Mouse (Mus musculus) embryonic fibroblast, embryonic 13.5 days (primary cell): ENCODE results near the gene Trip4. TPM values are rescaled to one million over a fixed set of nuclear protein-coding genes. Genes with fewer than 3 reads are reported as not detected.
A peak's percentile ranks its signal among the peaks of the same experiment; 100 is the strongest.

Source experiments
- H3K27ac ChIP-seq: 2 replicates; pipeline ENCODE4 v1.5.1; 2012; ENCODE audit warnings: low read length, control low read depth, inconsistent platforms; ENCODE audit not compliant: insufficient read depth
- H3K4me1 ChIP-seq: 2 replicates; pipeline ENCODE4 v1.6.1; 2011; ENCODE audit warnings: low read length; ENCODE audit not compliant: control insufficient read depth, insufficient read depth
- H3K4me3 ChIP-seq: 2 replicates; pipeline ENCODE4 v1.5.1; 2011; ENCODE audit warnings: mild to moderate bottlenecking, control low read depth, low read length; ENCODE audit not compliant: insufficient read depth
- CTCF ChIP-seq: IDR thresholded peaks from 2 replicates; pipeline ENCODE4 v1.5.1; 2011; ENCODE audit warnings: mild to moderate bottlenecking, control low read depth, low read length, moderate library complexity, borderline replicate concordance; ENCODE audit not compliant: insufficient read depth
- POLR2A ChIP-seq: IDR thresholded peaks from 2 replicates; pipeline ENCODE4 v1.6.1; 2011; ENCODE audit warnings: low read depth, mild to moderate bottlenecking, control low read depth, low read length, moderate library complexity
- polyA plus RNA-seq: library from polyadenylated mRNA; stranded (reverse); fragments of >200 nt; gene quantifications from 2 replicates; pipeline ENCODE4 v1.2.4, GENCODE M21; 2011; ENCODE audit warnings: low read depth; ENCODE audit not compliant: missing spikeins, insufficient read length

Gene Trip4
- polyA plus RNA-seq, 1 experiment: 44.4 TPM

DNA sequence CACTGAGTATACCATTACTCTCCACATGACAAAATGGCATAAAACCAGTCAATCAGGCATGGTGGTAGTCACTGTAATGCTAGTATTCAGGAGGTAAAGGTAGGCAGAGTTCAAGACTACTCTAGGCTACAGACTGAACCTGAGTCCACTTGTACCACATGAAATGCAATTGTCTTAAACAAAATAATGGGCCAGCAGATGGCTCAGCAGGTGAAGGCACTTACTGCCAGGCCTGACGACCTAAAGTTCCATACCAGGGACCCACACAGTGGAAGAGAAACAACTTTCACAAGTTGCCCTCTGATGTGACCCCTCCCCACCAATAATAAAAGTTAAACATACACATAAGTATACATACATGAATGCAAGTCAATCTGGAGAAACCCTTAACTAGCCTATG is 100.8 kb downstream of the Trip4 start:
- no peaks in the 10 kb centered on the region; the same call in 1 of the 2 replicates for H3K4me1 ChIP-seq
- TF ChIP-seq POLR2A: no peak
- TF ChIP-seq CTCF: no peak
- H3K27ac ChIP-seq: no peak overlapping the region
- H3K4me3 ChIP-seq: no peak overlapping the region

DNA sequence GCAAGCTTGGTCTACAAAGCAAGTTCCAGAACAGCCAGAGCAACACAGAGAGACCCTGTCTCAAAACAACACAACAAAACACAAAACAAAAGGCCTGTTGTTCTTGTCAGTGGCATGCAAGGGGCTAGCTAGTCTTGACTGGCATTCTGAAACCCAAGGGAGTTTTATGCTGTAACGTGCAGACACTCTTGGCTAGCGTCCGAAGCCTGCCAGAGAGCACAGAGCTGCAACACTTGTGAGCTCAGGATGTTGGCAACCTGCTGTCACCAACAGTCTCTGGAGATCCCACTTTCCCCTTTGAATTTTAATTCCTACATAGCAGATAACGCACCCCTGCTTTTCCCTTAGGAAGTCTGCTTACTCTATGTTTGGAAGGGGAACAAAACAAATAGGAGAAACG is 101.3 kb downstream of the Trip4 start:
- H3K4me1 ChIP-seq: no peaks in the 10 kb centered on the region
- H3K4me3 ChIP-seq: no peak overlapping the region
- TF ChIP-seq CTCF (no peak), POLR2A (no peak)
- no peak overlapping the region for H3K27ac ChIP-seq

DNA sequence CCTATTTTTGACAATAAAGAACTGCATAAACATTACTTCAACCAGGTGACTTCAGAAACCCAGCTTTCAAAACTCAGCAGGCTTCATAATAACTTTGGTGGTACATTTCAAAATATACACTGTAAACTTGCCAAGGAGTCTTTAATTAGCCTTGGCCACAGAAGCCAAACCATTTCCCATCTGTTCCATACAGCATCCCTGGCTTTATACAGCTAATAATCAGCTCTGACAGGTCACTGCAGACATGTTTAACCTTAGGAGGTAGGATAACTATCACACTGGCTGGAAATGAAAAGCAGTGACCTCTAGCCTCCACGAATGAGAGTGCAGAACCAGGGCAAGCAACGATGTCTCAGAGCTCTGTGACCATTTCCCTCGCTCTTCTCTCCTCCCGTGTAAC is 108.8 kb downstream of the Trip4 start:
- Histone ChIP-seq H3K4me3 (no peak overlapping the region), H3K4me1 (peaks cover 5% of the 10 kb centered on the region; the same call in 1 of the 2 replicates), H3K27ac (no peak overlapping the region)
- no peak for TF ChIP-seq POLR2A
- TF ChIP-seq CTCF: no peak

DNA sequence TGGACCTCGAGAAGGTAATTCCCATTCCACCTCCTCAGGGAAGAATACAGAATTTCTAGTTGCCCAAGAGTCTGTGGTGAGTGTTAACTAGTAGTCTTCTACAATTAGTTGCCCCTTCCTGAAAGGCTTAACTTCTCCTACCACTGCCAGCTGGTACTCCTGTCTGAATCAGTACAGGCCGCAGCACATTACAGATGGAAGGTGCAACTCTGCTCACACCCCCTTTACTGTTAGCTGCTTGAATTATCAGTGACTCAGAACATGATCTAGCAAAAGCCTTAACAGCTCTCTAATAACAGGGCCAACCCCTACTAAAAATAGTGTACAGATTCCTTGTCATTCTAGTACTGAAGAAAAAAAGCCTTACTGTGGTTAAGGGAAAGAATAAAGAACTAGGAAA is 112.9 kb downstream of the Trip4 start:
- H3K27ac ChIP-seq: no peak overlapping the region
- H3K4me1 ChIP-seq: peaks cover 17% of the 10 kb centered on the region
- TF ChIP-seq CTCF (no peak), POLR2A (no peak)
- H3K4me3 ChIP-seq: no peak overlapping the region

DNA sequence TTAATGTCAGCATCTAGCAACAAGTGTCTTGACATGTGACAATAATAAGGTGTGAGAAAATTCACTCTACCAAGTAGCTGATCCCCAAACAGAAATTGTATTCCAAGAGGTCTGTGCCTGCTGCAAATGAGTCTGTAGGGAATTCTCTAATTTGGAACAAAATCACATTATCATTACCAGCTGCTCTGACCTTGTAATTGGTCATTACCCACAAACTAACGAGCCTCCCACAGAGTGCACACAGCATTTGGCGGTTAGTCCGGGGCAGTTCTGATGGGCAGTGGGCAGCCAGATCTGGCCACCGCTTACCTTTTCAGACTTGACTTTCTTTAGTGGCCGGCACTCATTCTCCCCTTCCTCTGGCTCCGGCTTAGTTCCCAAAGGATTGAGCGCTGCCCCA is 114.3 kb downstream of the Trip4 start:
- Histone ChIP-seq H3K4me3 (no peak overlapping the region), H3K27ac (no peak overlapping the region), H3K4me1 (peaks cover 17% of the 10 kb centered on the region)
- no peak for TF ChIP-seq POLR2A
- no peak for TF ChIP-seq CTCF

DNA sequence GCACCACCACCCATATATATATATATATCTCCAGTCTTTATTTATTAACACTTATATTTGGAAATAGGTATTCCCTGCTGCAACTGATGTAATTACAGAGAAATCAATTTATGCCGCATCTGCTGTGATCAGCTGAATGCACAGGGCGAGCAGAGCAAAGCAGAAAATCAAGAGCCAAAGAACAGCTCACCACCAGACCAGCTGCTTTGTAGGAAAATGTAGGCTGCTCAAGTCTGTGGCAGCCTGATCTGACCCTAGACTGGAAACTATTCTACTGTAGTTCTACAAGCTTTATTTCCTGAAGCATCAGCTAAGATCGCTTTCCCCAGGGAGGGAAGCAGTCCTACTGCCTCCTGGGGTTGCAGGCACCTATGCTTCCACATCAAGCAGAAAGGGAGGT is 115.1 kb downstream of the Trip4 start:
- peaks cover 17% of the 10 kb centered on the region for H3K4me1 ChIP-seq
- no peak overlapping the region for H3K4me3 ChIP-seq
- no peak for TF ChIP-seq CTCF
- no peak for TF ChIP-seq POLR2A
- H3K27ac ChIP-seq: no peak overlapping the region

DNA sequence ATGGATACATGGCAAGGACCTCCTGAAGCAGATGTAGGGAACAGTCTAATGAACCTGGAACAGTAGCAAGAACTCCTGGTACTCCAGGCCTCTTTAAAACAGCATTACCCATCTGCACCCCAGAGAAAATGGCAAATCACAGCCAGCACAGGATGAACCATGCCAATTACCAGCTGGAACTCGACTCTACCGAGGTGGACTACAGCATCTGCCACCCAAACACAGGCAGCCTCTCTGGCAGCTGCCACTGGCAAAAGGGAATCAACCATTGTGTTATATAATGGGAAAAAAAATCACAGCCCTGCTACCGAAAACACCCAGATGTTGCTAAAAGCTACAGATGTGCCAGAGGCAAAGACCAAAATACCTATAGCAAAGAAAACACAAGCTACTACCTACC is 115.5 kb downstream of the Trip4 start:
- peaks cover 17% of the 10 kb centered on the region for H3K4me1 ChIP-seq
- no peak overlapping the region for H3K27ac ChIP-seq
- no peak overlapping the region for H3K4me3 ChIP-seq
- TF ChIP-seq POLR2A: no peak
- no peak for TF ChIP-seq CTCF

DNA sequence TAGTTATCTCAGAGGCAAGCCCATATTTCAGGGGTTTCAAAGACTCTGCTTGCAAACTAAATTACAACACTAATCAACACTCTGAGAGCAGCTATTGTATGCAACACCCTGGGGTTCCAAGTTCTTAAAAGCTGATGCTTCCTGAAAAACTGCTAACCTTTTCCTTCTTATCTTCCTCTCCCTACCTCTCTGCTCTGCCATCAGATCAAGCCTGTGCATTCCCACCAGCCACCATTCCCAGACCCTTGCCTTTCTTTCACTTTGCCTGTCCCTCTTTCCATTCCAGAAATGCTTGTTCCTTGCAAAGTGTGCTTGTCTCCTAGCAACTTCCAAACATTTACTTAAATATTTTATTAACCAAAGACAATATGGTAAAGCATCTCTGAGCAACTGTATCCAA is 116.7 kb downstream of the Trip4 start:
- peaks cover 17% of the 10 kb centered on the region for H3K4me1 ChIP-seq

DNA sequence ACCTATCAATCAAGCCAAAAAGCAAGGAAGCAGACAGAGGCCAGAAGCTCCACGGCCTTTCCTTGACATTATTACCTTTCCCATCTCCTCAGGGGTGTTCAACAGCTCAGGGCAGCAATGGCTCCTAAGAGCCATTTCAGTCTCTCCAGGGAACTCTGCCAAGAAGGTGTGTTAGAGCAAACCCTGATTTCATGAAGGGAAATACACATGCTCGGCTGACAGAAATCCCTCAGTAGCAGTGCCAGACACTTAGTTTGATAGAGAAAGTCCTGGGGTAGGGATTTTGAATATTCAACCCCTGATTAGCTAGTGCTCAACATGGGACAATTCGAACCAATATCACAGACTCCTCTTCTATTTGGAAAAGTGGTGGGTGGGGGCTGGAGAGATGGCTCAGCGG is 117.5 kb downstream of the Trip4 start:
- Histone ChIP-seq H3K4me1 (peaks cover 17% of the 10 kb centered on the region), H3K4me3 (no peak overlapping the region), H3K27ac (no peak overlapping the region)
- TF ChIP-seq CTCF (no peak), POLR2A (no peak)

More for the DNA sequence above, 116.7 kb downstream of the Trip4 start:
- H3K4me3 ChIP-seq: no peak overlapping the region
- no peak overlapping the region for H3K27ac ChIP-seq
- TF ChIP-seq CTCF (no peak), POLR2A (no peak)

DNA sequence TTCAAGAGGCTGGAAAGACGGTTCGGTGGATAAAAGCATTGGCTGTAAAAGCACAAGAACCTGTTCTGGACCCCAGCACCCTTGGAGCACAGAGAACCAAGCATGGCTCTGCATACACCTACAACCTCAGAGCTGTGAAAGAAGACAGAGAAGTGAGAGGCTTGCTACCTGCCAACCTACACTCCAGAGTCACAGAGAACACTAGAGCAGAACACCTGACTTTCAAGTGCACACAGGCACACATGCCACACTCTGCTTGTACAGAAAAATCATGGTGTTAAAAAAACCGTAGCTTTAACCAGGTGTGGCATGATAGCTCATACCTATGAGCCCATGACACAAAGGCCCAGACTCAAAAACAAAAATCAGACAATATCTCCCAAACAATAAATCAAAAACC is 118.8 kb downstream of the Trip4 start:
- no peak overlapping the region for H3K4me3 ChIP-seq
- H3K4me1 ChIP-seq: peaks cover 12% of the 10 kb centered on the region
- TF ChIP-seq CTCF (no peak), POLR2A (no peak)
- H3K27ac ChIP-seq: no peak overlapping the region

DNA sequence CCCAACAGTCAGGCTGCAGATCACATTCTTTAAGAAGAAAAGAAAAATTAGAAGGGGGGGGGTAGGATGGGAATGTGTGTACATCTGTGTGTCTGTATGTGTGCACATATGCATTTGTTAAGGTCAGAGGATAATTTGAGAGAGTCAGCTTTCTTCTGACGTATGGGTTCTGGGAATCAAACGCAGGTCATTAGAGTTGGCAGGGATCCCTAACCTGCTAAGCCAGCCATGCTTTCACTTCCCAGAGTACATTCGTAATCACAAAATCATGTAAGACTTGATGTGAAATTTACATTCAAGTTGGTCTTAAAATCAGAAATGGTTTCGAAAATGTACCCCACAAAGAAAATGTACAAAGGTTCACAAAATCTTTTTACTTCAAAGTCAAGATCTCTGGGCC is 120.0 kb downstream of the Trip4 start:
- H3K4me3 ChIP-seq: no peak overlapping the region
- peaks cover 12% of the 10 kb centered on the region for H3K4me1 ChIP-seq
- no peak for TF ChIP-seq POLR2A
- TF ChIP-seq CTCF: no peak
- H3K27ac ChIP-seq: peak overlapping the region; percentile 26; the same call in 1 of the 2 replicates
